Mouse (Mus musculus) intestine, postnatal 0 days (tissue): ENCODE measurements around the gene Sun1. TPM values are rescaled to one million over a fixed set of nuclear protein-coding genes. Genes with fewer than 3 reads are reported as not detected.

Experiments
- ATAC-seq: fragments of 200-750 bp; cut with Nextera tagmentation; 2 replicates; pipeline ENCODE4 v1.8.0; 2017; ENCODE audit warnings: mild to moderate bottlenecking, moderate TSS enrichment, moderate library complexity
- H3K27ac ChIP-seq: fragments of 300-500 bp; sonication (generic); 2 replicates; pipeline ENCODE4 v1.5.1; 2014; ENCODE audit warnings: mild to moderate bottlenecking, low read depth, low read length, moderate library complexity
- H3K27me3 ChIP-seq: fragments of 300-500 bp; sonication (generic); replicated peaks from 2 replicates; pipeline ENCODE4 v1.6.1; 2014; ENCODE audit warnings: low read length, mixed read lengths; ENCODE audit not compliant: control insufficient read depth, insufficient read depth
- H3K36me3 ChIP-seq: fragments of 300-500 bp; sonication (generic); 2 replicates; pipeline ENCODE4 v1.6.1; 2014; ENCODE audit warnings: mild to moderate bottlenecking, moderate library complexity; ENCODE audit not compliant: control insufficient read depth, insufficient read depth
- H3K4me1 ChIP-seq: fragments of 300-500 bp; sonication (generic); replicated peaks from 2 replicates; pipeline ENCODE4 v1.6.1; 2014; ENCODE audit warnings: antibody characterized with exemption, low read length, mixed read lengths; ENCODE audit not compliant: control insufficient read depth, insufficient read depth
- H3K4me2 ChIP-seq: fragments of 300-500 bp; sonication (generic); replicated peaks from 2 replicates; pipeline ENCODE4 v1.6.1; 2014; ENCODE audit warnings: low read depth, mild to moderate bottlenecking, moderate library complexity
- H3K4me3 ChIP-seq: fragments of 300-500 bp; sonication (generic); 2 replicates; pipeline ENCODE4 v1.5.1; 2014; ENCODE audit warnings: low read depth, low read length
- H3K9ac ChIP-seq: fragments of 300-500 bp; sonication (generic); 2 replicates; pipeline ENCODE4 v1.6.1; 2014; ENCODE audit warnings: mild to moderate bottlenecking, low read depth, low read length
- H3K9me3 ChIP-seq: fragments of 300-500 bp; sonication (generic); 2 replicates; pipeline ENCODE4 v1.6.1; 2016; ENCODE audit warnings: mixed run types; ENCODE audit not compliant: control insufficient read depth
- CTCF ChIP-seq: sonication (generic); IDR thresholded peaks from 2 replicates; pipeline ENCODE4 v1.5.1; 2016; ENCODE audit warnings: low read depth, mild to moderate bottlenecking, control low read depth, antibody characterized with exemption, moderate library complexity
- WGBS: fragments of 180-500 bp; shearing (Covaris S2); extraction: QIAGEN DNeasy Blood & Tissue Kit; methylation state at CpG from one replicate; pipeline ENCODE4 v1.1.7; 2014; 5-methylcytosine and 5-hydroxymethylcytosine counted together
- polyA plus RNA-seq: library from polyadenylated mRNA; unstranded; fragments of >200 nt; fragmentation: Nextera tagmentation; extraction: Ambion mirVana; gene quantifications from 2 replicates; pipeline ENCODE4 v1.2.1, GENCODE M21; 2015

The Sun1 gene
- polyA plus RNA-seq, 1 experiment from 2014 or later = 12.2 TPM

DNA sequence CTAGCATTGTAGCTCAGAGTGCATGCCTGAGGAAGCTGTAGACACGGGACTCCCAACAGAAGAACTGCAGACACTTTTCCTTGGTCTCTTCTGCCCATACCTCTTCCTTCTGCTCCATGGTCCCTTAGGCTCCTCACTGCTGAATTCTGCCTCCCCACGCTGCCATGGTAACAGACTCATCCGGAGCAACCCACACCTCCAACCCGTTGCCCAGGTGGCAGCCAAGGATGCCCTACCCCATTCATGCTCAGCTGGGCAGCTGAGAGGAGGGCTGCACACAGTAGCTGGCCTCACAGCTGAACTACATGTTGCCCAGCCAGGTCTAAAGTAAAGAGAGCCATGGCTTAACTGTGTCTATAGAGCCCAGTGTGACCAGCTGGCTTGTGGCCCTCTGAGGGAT is 88.2 kb downstream of the Sun1 start:
- no peak overlapping the region for H3K4me3 ChIP-seq
- TF ChIP-seq CTCF = no peak
- no peaks in the 10 kb centered on the region for H3K9me3 ChIP-seq
- no peaks in the 10 kb centered on the region for H3K27me3 ChIP-seq
- H3K36me3 ChIP-seq = peaks cover 5% of the 10 kb centered on the region; the same call in 1 of the 2 replicates
- 87% methylated on average over 4 of the region's 4 CpGs for WGBS
- no peak for ATAC-seq
- no peak overlapping the region for H3K9ac ChIP-seq
- peaks cover 13% of the 10 kb centered on the region; the same call in 1 of the 2 replicates for H3K4me1 ChIP-seq
- no peak overlapping the region for H3K27ac ChIP-seq
- H3K4me2 ChIP-seq = no peak overlapping the region

GRCm38 (mm10) chr5:139290467-139291259 is 90.2 kb downstream of the Sun1 start:
- Histone ChIP-seq H3K4me2 (no peak overlapping the region), H3K9me3 (no peaks in the 10 kb centered on the region), H3K9ac (no peak overlapping the region), H3K4me1 (peaks cover 13% of the 10 kb centered on the region; the same call in 1 of the 2 replicates), H3K4me3 (no peak overlapping the region), H3K27ac (no peak overlapping the region), H3K27me3 (no peaks in the 10 kb centered on the region), H3K36me3 (peaks cover 11% of the 10 kb centered on the region; the same call in 1 of the 2 replicates)
- no peak for ATAC-seq
- no peak for TF ChIP-seq CTCF
- WGBS = 83% methylated on average over 12 of the region's 12 CpGs

DNA sequence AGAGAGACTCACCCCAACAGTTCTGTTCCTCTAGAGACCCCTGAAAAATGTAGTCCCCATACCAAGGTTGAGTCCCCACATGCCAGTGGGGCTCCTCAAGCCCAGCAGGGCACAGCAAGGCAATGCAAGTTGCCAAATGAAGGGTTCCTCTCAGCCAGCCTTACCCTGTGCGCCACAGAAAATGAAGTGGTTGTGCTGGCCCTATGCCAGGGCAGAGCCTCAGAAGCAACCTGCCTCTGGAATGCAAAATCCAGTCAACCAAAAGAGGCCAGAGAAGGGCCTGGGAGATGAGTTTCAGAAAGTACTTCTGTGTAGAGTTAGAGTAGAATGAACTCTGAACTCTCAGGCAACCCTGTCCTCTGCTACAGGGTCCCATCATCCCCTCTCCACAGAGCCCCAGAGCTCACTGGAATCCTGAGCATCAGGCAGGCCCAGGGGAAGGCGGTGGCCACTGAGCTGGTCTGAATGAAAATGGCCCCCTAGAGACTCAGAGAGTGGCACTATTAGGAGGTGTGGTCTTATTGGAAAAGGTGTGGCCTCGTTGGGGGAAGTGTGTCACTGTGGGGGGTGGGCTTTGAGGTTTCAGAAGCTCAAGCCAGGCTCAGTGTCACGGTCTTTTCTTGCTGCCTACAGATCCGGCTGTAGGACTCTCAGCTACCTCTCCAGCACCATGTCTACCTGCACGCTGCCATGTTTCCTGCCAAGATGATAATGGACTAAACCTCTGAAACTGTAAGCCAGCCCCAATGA is 91.5 kb downstream of the Sun1 start:
- no peak for TF ChIP-seq CTCF
- no peaks in the 10 kb centered on the region for H3K27me3 ChIP-seq
- no peak overlapping the region for H3K9ac ChIP-seq
- ATAC-seq = no peak
- WGBS = 75% methylated on average over 6 of the region's 6 CpGs
- peaks cover 2% of the 10 kb centered on the region; the same call in 1 of the 2 replicates for H3K4me1 ChIP-seq
- H3K36me3 ChIP-seq = peaks cover 15% of the 10 kb centered on the region; the same call in 1 of the 2 replicates
- no peak overlapping the region for H3K4me3 ChIP-seq
- no peaks in the 10 kb centered on the region for H3K9me3 ChIP-seq
- no peak overlapping the region for H3K27ac ChIP-seq
- no peak overlapping the region for H3K4me2 ChIP-seq

- H3K4me2 ChIP-seq = no peak overlapping the region
- 84% methylated on average over 2 of the region's 2 CpGs for WGBS
- H3K36me3 ChIP-seq = peaks cover 15% of the 10 kb centered on the region; the same call in 1 of the 2 replicates
- no peaks in the 10 kb centered on the region for H3K4me1 ChIP-seq
- H3K9me3 ChIP-seq = no peaks in the 10 kb centered on the region
- H3K27ac ChIP-seq = no peak overlapping the region
- H3K27me3 ChIP-seq = no peaks in the 10 kb centered on the region
- no peak for TF ChIP-seq CTCF
- no peak for ATAC-seq
- no peak overlapping the region for H3K9ac ChIP-seq
- no peak overlapping the region for H3K4me3 ChIP-seq
These were observed 93.7 kb downstream of the Sun1 start for GRCm38 (mm10) chr5:139294089-139294488.

DNA sequence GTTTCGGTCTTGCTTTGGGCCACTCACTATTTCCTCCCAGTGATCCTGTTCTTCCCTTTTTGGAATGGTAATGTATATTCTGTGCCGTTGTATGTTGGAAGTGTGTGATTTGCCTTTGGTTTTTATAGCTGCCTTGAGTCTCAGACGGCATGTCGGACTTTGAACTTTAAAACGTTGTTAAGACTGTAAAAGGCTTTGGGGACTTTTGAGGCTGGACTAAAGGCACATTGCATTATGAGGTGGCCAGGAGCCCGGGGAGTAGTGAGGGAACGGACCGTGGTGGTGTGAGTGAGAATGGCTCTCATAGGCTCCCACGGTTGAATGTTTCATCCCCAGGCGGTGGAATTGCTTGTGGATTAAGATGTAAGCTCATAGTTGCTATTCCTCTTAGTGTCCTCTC is 96.7 kb downstream of the Sun1 start:
- ATAC-seq = peak; percentile 59
- peak overlapping the region; percentile 60 for H3K27ac ChIP-seq
- TF ChIP-seq CTCF = no peak
- peak overlapping the region; percentile 21; the same call in 1 of the 2 replicates for H3K4me2 ChIP-seq
- H3K9me3 ChIP-seq = no peaks in the 10 kb centered on the region
- H3K36me3 ChIP-seq = peaks cover 10% of the 10 kb centered on the region; the same call in 1 of the 2 replicates
- H3K4me3 ChIP-seq = no peak overlapping the region
- H3K9ac ChIP-seq = no peak overlapping the region
- no peaks in the 10 kb centered on the region for H3K27me3 ChIP-seq
- H3K4me1 ChIP-seq = peaks cover 2% of the 10 kb centered on the region; the same call in 1 of the 2 replicates
- 33% methylated on average over 10 of the region's 10 CpGs for WGBS

- no peaks in the 10 kb centered on the region for H3K9me3 ChIP-seq
- H3K4me2 ChIP-seq = no peak overlapping the region; the same call in 1 of the 2 replicates
- no peak for TF ChIP-seq CTCF
- 82% methylated on average over 5 of the region's 5 CpGs for WGBS
- H3K27ac ChIP-seq = peak overlapping the region; percentile 60; the same call in 1 of the 2 replicates
- no peaks in the 10 kb centered on the region for H3K27me3 ChIP-seq
- ATAC-seq = no peak
- H3K4me1 ChIP-seq = peaks cover 2% of the 10 kb centered on the region; the same call in 1 of the 2 replicates
- H3K4me3 ChIP-seq = no peak overlapping the region
- H3K9ac ChIP-seq = no peak overlapping the region
- H3K36me3 ChIP-seq = peaks cover 13% of the 10 kb centered on the region; the same call in 1 of the 2 replicates
These were observed 97.3 kb downstream of the Sun1 start for GRCm38 (mm10) chr5:139297745-139298144.

Other genes starting within 250 kb of the Sun1 start
- gene Pdgfa, start 203.3 kb upstream of the Sun1 start, polyA plus RNA-seq = 64.4 and 72.0 TPM in 2 replicates
- 10.0 and 10.9 TPM in 2 replicates for gene Prkar1b, start 50.6 kb upstream of the Sun1 start, polyA plus RNA-seq
- gene Dnaaf5, start 50.4 kb upstream of the Sun1 start, polyA plus RNA-seq = 2.5 and 2.9 TPM in 2 replicates
- gene Get4, start 51.7 kb downstream of the Sun1 start, polyA plus RNA-seq = 127 and 129 TPM in 2 replicates
- 33.4 and 33.8 TPM in 2 replicates for gene Adap1, start 125.0 kb downstream of the Sun1 start, polyA plus RNA-seq
- 181 and 184 TPM in 2 replicates for gene Cox19, start 150.8 kb downstream of the Sun1 start, polyA plus RNA-seq
- 15.8 and 18.1 TPM in 2 replicates for gene Cyp2w1, start 152.0 kb downstream of the Sun1 start, polyA plus RNA-seq
- 2.5 and 2.6 TPM in 2 replicates for gene Gpr146, start 177.1 kb downstream of the Sun1 start, polyA plus RNA-seq
- 0.76 and 1.4 TPM in 2 replicates for gene C130050O18Rik, start 204.6 kb downstream of the Sun1 start, polyA plus RNA-seq
- 1.1 and 1.3 TPM in 2 replicates for gene Gper1, start 222.5 kb downstream of the Sun1 start, polyA plus RNA-seq